8 mouse cellular contexts compared by ENCODE assay signal in genomic region chr8:109694154-109694553, GRCm38 (mm10). TPM values are rescaled to one million over a fixed set of nuclear protein-coding genes. Genes with fewer than 3 reads are reported as not detected.
DNase-seq lines count a peak whose midpoint lies in the region; ATAC-seq and TF ChIP-seq lines count a peak whose summit lies in the region.

No protein-coding gene starts in this region.

- ATAC-seq in heart, postnatal 0 days (ENCODE audit: insufficient read depth, low read depth): no peak
- ATAC-seq in granulocyte monocyte progenitor cell, adult 5-6 weeks (replicated peaks; ENCODE audit: poor library complexity, severe bottlenecking): 0 out of 2 replicates have a peak, but pooled peaks have one; percentile 4
- no peak for ATAC-seq in midbrain, embryonic 14.5 days (ENCODE audit: low FRiP score, low TSS enrichment)

- no peak for TF ChIP-seq POLR2A in cortical plate, adult 2 months (IDR thresholded peaks at IDR 0.05; ENCODE audit: extremely low read depth, insufficient read depth, low read length)

- no peak overlapping the region for H3K9ac ChIP-seq in heart, postnatal 0 days (replicated peaks; ENCODE audit: low read depth, low read length)
- no peak overlapping the region for H3K9ac ChIP-seq in midbrain, embryonic 14.5 days (replicated peaks; ENCODE audit: low read length)

- H3K4me1 ChIP-seq in heart, postnatal 0 days (ENCODE audit: control insufficient read depth, insufficient read depth): peaks cover 23% of the 10 kb centered on the region
- H3K4me1 ChIP-seq in cortical plate, adult 2 months (ENCODE audit: control insufficient read depth, insufficient read depth, low read length): peaks cover 9% of the 10 kb centered on the region
- peaks cover 15% of the 10 kb centered on the region for H3K4me1 ChIP-seq in midbrain, embryonic 14.5 days (ENCODE audit: control insufficient read depth, insufficient read depth, low read length)

- TF ChIP-seq CTCF in heart, postnatal 0 days (IDR thresholded peaks at IDR 0.05; ENCODE audit: low read depth): no peak
- no peak for TF ChIP-seq CTCF in cortical plate, adult 2 months (IDR thresholded peaks at IDR 0.05; ENCODE audit: extremely low read depth, insufficient read depth, low read length)

- intact Hi-C loops in left cerebral cortex, postnatal 25 days (cut with DNase I): loop anchor here (5.0 kb wide), 1 partner anchor 87 kb away; the partner anchor contains the start of gene Dhodh

- TF ChIP-seq EP300 in heart, postnatal 0 days (IDR thresholded peaks at IDR 0.05; ENCODE audit: low read depth): no peak

- H3K4me3 ChIP-seq in heart, postnatal 0 days (ENCODE audit: low read depth, low read length): no peak overlapping the region
- peak overlapping the region; percentile 89; the same call in 1 of the 2 replicates for H3K4me3 ChIP-seq in cortical plate, adult 2 months (ENCODE audit: insufficient read depth, low read length)
- H3K4me3 ChIP-seq in midbrain, embryonic 14.5 days (replicated peaks; ENCODE audit: low read depth, low read length): peak overlapping the region; percentile 99; the same call in 1 of the 2 replicates

- DNase-seq in heart, postnatal 0 days (ENCODE audit: low spot score): no peak
- no peak for DNase-seq in heart, adult 9 months (ENCODE audit: low spot score in 2 of 2)
- DNase-seq in midbrain, embryonic 14.5 days: no peak
- DNase-seq in adrenal gland, postnatal 10 days: no peak
- DNase-seq in left cerebral cortex, postnatal 25 days (ENCODE audit: low spot score in 2 of 2): no peak
- DNase-seq in adrenal gland, adult (ENCODE audit: inconsistent age in 2 of 2, low spot score in 1 of 2): no peak

- H3K36me3 ChIP-seq in heart, postnatal 0 days (replicated peaks; ENCODE audit: control insufficient read depth, insufficient read depth, low read length): no peaks in the 10 kb centered on the region
- no peaks in the 10 kb centered on the region for H3K36me3 ChIP-seq in midbrain, embryonic 14.5 days (ENCODE audit: control insufficient read depth, insufficient read depth, low read length)

- H3K27me3 ChIP-seq in heart, postnatal 0 days (ENCODE audit: control insufficient read depth, insufficient read depth, low read length): no peaks in the 10 kb centered on the region
- no peaks in the 10 kb centered on the region for H3K27me3 ChIP-seq in midbrain, embryonic 14.5 days (ENCODE audit: control insufficient read depth, insufficient read depth, low read length)

- WGBS in heart, postnatal 0 days: 66% methylated on average over 6 of the region's 6 CpGs
- WGBS in midbrain, embryonic 14.5 days: 61% methylated on average over 6 of the region's 6 CpGs

- no peak overlapping the region for H3K27ac ChIP-seq in heart, postnatal 0 days (ENCODE audit: low read depth)
- H3K27ac ChIP-seq in cortical plate, adult 2 months (ENCODE audit: insufficient read depth, low read length): no peak overlapping the region
- H3K27ac ChIP-seq in midbrain, embryonic 14.5 days (replicated peaks; ENCODE audit: low read depth, low read length): no peak overlapping the region

- peak overlapping the region; percentile 87 for H3K4me2 ChIP-seq in heart, postnatal 0 days (ENCODE audit: low read depth, low read length)
- peak overlapping the region; percentile 66 for H3K4me2 ChIP-seq in midbrain, embryonic 14.5 days (ENCODE audit: low read length)

- H3K9me3 ChIP-seq in heart, postnatal 0 days (replicated peaks; ENCODE audit: control insufficient read depth, low read length): no peaks in the 10 kb centered on the region
- no peaks in the 10 kb centered on the region for H3K9me3 ChIP-seq in midbrain, embryonic 14.5 days (ENCODE audit: control insufficient read depth, low read length)

RNA-seq across cellular contexts. Expression of gene Ist1, which starts 1.1 kb away (rescaled TPM):
- 65.3 and 69.7 TPM in 2 replicates for total RNA-seq in heart, postnatal 0 days (2014; rRNA removed; ENCODE audit: low replicate concordance)
- 70.5 and 73.2 TPM in 2 replicates for polyA plus RNA-seq in heart, postnatal 0 days (2015; fragmentation: Nextera tagmentation; extraction: Ambion mirVana)
- polyA plus RNA-seq in cortical plate, adult 2 months (2012; rRNA removed): 88.1 and 88.9 TPM in 2 replicates
- 69.5 and 83.8 TPM in 2 replicates for total RNA-seq in granulocyte monocyte progenitor cell, adult 5-6 weeks (2014; fragmentation: Nextera tagmentation)
- 76.9 and 82.2 TPM in 2 replicates for total RNA-seq in granulocyte monocyte progenitor cell, adult 5-6 weeks (2017)
- 158 and 187 TPM in 2 replicates for polyA plus RNA-seq in midbrain, embryonic 14.5 days (2014; fragmentation: Nextera tagmentation; extraction: Ambion mirVana)
- 10 to 100 TPM; 71.9 to 78.1 TPM for total RNA-seq in adrenal gland, postnatal 10 days (2021)
- total RNA-seq in left cerebral cortex, postnatal 25 days (2021): 10 to 100 TPM; 72.4 to 77.4 TPM

RNA-seq across cellular contexts. Expression of gene Zfp821, which starts 11.2 kb away (rescaled TPM):
- 14.8 and 21.4 TPM in 2 replicates for total RNA-seq in heart, postnatal 0 days (2014; rRNA removed; ENCODE audit: low replicate concordance)
- 11.6 and 12.2 TPM in 2 replicates for polyA plus RNA-seq in heart, postnatal 0 days (2015; fragmentation: Nextera tagmentation; extraction: Ambion mirVana)
- 47.6 and 56.1 TPM in 2 replicates for polyA plus RNA-seq in cortical plate, adult 2 months (2012; rRNA removed)
- total RNA-seq in granulocyte monocyte progenitor cell, adult 5-6 weeks (2014; fragmentation: Nextera tagmentation): 4.7 and 5.6 TPM in 2 replicates
- 6.9 and 9.7 TPM in 2 replicates for total RNA-seq in granulocyte monocyte progenitor cell, adult 5-6 weeks (2017)
- polyA plus RNA-seq in midbrain, embryonic 14.5 days (2014; fragmentation: Nextera tagmentation; extraction: Ambion mirVana): 87.5 and 95.2 TPM in 2 replicates
- total RNA-seq in adrenal gland, postnatal 10 days (2021): 10 to 100 TPM; 12.0 to 14.7 TPM
- 10 to 100 TPM; 47.0 to 48.4 TPM for total RNA-seq in left cerebral cortex, postnatal 25 days (2021)

RNA-seq across cellular contexts. Expression of gene Atxn1l, which starts 43.4 kb away (rescaled TPM):
- 12.6 and 13.8 TPM in 2 replicates for total RNA-seq in heart, postnatal 0 days (2014; rRNA removed; ENCODE audit: low replicate concordance)
- 2.4 and 3.3 TPM in 2 replicates for polyA plus RNA-seq in heart, postnatal 0 days (2015; fragmentation: Nextera tagmentation; extraction: Ambion mirVana)
- 14.2 and 14.4 TPM in 2 replicates for polyA plus RNA-seq in cortical plate, adult 2 months (2012; rRNA removed)
- total RNA-seq in granulocyte monocyte progenitor cell, adult 5-6 weeks (2014; fragmentation: Nextera tagmentation): 12.4 and 16.8 TPM in 2 replicates
- 13.5 and 18.4 TPM in 2 replicates for total RNA-seq in granulocyte monocyte progenitor cell, adult 5-6 weeks (2017)
- 3.1 and 4.4 TPM in 2 replicates for polyA plus RNA-seq in midbrain, embryonic 14.5 days (2014; fragmentation: Nextera tagmentation; extraction: Ambion mirVana)
- total RNA-seq in adrenal gland, postnatal 10 days (2021): 10 to 100 TPM; 43.1 to 44.7 TPM
- 10 to 100 TPM; 36.9 to 38.5 TPM for total RNA-seq in left cerebral cortex, postnatal 25 days (2021)
